Mouse (Mus musculus) stomach, postnatal 0 days (tissue): Measurements from ENCODE around the gene Fmo1.

Source experiments
- CTCF ChIP-seq: IDR thresholded peaks from 2 replicates; pipeline ENCODE4 v1.5.1; 2016; ENCODE audit warnings: antibody characterized with exemption, low read depth, mild to moderate bottlenecking, moderate library complexity
- EP300 ChIP-seq: optimal IDR thresholded peaks from 2 replicates; pipeline ENCODE3; 2016; ENCODE audit warnings: antibody characterized with exemption

GRCm38 (mm10) chr1:162864279-162864678 lies 2.1 kb downstream of the Fmo1 start:
- TF ChIP-seq CTCF (no peak), EP300 (no peak)
